Mouse (Mus musculus) urinary bladder, adult 2 months (tissue): ENCODE results near the gene S1pr3. TPM values are rescaled to one million over a fixed set of nuclear protein-coding genes. Genes with fewer than 3 reads are reported as not detected.

Experiments used
- DNase-seq: peaks from one replicate; pipeline ENCODE4 v3.0.0; 2022; ENCODE audit warnings: low spot score
- polyA plus RNA-seq: library from polyadenylated mRNA; depleted of rRNA; stranded (reverse); fragments of >200 nt; gene quantifications from 2 replicates; pipeline ENCODE4 v1.2.3, GENCODE M21; 2012; rRNA removed

The S1pr3 gene
- polyA plus RNA-seq, 1 experiment, result 3.4 TPM

- no peak for DNase-seq
Observed at GRCm38 (mm10) chr13:51446550-51446949, 38.1 kb downstream of the S1pr3 start.

GRCm38 (mm10) chr13:51456190-51456878, 47.9 kb downstream of the S1pr3 start:
- no peak for DNase-seq

DNA sequence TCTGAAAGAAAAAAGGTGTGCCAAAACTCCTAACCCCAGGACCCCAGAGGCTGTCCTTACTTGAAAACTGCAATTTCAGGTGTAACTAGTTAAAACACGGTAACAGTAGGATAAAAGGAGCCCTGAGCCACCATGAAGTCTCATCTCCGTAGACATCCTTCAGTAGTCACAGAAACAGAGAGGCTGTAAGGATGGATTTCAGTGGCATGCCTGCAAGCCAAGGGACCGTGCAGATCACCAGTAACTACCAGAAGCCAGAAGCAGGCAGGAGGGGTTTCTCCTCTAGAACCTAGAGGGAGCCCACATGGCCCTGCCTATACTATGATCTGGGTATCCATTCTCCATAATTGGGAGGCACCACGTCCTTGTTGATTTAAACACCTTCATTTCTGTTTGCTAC, 55.9 kb downstream of the S1pr3 start:
- DNase-seq, result no peak

DNA sequence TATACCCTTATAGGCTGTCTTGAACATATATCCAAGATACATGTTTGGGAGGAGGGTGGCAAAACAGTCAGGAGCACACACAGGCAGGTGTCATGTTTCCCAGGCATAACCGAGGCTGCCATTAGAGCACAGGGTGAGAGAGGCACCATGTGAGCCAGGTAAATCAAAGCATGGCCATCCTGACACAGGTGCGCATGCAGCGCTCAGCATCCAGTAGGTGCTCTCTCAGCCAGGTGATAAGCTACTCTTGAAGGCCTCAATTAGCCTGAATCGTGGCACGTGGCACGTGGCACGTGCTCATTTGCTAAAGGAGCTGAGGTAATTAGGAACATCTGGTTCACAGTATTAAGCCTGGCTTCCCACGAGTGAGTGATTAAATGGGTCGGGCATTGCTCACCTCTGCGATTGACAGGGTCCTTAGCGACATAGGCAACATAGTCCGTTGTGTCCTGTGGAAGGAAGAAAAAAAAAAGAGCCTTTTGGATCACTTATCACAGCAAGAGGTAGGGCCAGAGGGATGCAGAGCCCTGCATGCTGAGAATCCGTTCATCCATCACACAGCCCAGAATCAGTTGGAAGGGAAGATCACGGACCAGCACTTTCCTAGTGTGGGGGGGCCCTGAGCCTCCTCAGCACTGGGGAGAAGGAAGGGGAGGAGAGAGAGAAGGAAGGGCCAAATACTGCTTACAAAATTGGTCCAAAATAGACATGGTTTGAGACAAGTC, 57.8 kb downstream of the S1pr3 start:
- DNase-seq, result no peak

- no peak for DNase-seq
Observed at GRCm38 (mm10) chr13:51468697-51469250, 60.3 kb downstream of the S1pr3 start.

Other genes starting within 250 kb of the S1pr3 start
- 2.0 and 3.4 TPM in 2 replicates for gene Nxnl2, start 237.6 kb upstream of the S1pr3 start, polyA plus RNA-seq
- 0.21 and 0.31 TPM in 2 replicates for gene Shc3, start 160.8 kb downstream of the S1pr3 start, polyA plus RNA-seq
- 12.4 and 18.6 TPM in 2 replicates for gene Cks2, start 236.6 kb downstream of the S1pr3 start, polyA plus RNA-seq
- 20.9 and 26.0 TPM in 2 replicates for gene Secisbp2, start 243.1 kb downstream of the S1pr3 start, polyA plus RNA-seq